Mouse (Mus musculus) large intestine, adult 2 months (tissue): Measurements from ENCODE around the gene Inf2. TPM values are rescaled to one million over a fixed set of nuclear protein-coding genes. Genes with fewer than 3 reads are reported as not detected.

Experiments
- DNase-seq: peaks from one replicate; pipeline ENCODE4 v3.0.0-alpha.2; 2012; ENCODE audit warnings: low read depth, low spot score
- WGBS: fragments of 180-500 bp; shearing (Covaris S2); methylation state at CpG from one replicate; pipeline ENCODE4 v1.1.7; 2018; 5-methylcytosine and 5-hydroxymethylcytosine counted together
- polyA plus RNA-seq: library from polyadenylated mRNA; depleted of rRNA; stranded (reverse); fragments of >200 nt; gene quantifications from 2 replicates; pipeline ENCODE4 v1.2.3, GENCODE M21; 2012

The Inf2 gene
- polyA plus RNA-seq, 1 experiment: 10.4 TPM

DNA sequence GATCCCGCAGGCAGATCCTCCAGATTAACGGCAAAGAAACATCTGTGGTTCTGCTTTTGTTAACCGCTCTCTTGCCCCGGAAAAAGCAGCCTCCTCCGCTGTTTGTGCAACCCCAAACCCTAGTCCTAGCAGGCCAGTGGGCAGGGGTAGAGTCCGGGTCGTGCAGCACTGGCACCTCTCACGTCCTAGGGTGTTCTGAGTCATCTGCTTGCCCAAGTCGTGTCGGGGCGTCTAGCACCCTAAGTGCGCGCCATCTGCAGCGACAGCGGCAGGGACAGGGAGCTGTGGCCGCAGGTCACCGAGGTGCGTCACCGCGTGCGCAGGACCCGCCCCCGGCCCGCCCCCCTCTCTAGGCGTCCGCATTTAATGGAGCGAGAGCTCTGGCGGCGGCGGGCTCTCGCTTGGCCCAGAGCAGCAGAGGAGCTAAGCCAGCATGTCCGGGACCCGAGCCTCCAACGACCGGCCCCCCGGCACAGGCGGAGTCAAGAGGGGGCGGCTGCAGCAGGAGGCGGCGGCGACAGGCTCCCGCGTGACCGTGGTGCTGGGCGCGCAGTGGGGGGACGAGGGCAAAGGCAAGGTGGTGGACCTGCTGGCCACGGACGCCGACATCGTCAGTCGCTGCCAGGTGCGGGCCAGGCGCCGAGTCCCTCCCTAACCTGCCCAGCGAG is 31.2 kb downstream of the Inf2 start, which contains the start of gene Adssl1:
Gene Adssl1, plus strand, starts transcription at position 360 of the 668 bp plus-strand sequence.
- WGBS: 1% methylated on average over 56 of the region's 56 CpGs
- no peak for DNase-seq

DNA sequence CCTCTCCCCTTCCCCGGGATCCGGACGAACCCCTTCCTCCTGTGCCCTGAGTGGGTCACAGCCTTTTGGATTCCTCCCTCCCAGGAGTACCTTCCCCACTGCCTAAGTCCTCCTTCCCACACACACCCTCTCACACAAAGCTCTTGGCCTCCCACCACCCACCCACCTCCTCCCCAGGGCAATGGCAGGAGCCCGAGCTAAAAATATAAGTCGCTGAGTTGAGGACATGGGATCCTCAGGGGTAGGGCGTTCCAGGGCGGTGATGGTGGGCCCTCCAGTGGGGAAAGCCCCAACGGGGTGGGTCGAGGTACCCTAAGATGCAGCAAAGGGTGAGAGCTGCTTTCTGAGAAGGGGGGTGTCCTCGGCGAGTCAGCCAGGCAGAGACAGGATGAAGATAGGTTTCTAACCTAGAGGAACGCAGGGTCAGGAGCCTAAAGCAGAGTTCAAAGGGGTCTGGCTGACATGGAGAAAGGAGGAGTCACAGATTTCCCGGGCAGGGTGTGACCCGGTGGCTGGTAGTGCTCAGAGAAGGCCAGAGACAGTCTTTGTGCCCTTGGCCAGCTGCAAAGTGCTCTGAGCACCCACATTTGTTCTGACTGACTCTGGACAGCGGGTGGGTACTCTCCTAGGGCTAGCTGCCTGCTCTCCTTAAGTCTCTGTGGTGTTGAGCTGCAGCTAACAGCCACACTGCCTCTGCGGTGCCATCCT is 31.9 kb downstream of the Inf2 start:
- 27% methylated on average over 16 of the region's 16 CpGs for WGBS

DNA sequence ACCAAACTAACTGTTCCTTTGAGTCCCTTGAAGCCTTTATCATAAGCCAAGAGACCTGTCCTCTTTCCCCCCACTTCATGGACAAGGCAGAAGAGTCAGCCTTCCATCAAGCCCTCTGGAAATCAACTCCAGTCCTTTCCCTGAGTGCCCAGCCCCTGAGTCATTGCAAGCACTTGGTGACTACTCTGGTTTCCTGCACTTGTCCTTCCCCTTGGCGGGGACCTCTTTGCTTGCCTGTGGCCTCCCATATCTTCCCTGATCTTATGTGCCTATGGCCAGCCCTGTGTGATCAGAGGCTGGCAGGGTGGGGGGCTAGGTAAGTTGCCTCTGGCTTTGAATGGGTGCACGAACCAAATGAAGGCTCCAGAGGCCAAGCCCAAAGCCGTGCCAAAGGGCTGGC is 33.3 kb downstream of the Inf2 start:
- WGBS: 86% methylated on average over 3 of the region's 3 CpGs

More for the DNA sequence above, 31.9 kb downstream of the Inf2 start:
- no peak for DNase-seq

DNA sequence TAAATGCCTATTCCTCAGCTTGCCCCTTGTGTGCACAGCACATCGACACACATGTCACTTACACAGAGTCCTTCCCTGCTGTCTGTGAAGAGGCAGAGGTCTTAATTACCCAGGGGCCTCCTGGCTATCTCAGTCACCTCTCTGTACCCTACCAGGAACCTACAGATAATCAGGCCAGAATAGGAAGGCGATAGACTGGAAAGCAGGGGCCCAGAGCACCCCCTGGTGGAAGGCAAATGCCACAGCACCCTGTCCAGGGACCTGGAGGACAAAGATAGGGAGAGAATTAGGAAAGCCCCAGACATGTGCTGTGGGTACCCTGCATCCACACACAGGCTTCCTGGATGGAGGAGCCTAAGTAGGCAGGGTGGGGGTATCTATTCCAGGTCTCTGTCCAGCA is 35.2 kb downstream of the Inf2 start:
- 19% methylated on average over 2 of the region's 2 CpGs for WGBS
- no peak for DNase-seq

More for the DNA sequence above, 33.3 kb downstream of the Inf2 start:
- no peak for DNase-seq

DNA sequence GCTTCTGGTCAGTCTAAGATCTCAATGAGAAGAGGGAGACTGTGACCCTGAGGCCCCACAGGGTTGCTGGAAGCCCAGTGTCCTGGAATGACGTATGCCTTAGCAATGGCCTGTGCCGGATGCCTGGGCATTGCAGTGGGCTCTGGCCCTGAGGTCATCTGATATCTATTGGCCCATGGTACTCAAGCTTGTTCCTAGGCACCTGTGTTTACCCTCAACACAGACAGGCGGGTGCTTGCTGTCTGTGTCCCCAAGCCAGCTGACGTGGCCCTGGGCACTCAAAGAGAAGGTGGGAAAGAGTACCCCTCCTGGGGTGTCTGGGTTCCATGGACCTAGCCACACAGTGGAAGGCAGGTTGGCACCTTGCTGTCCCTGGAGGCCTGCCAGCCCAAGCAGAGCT is 37.1 kb downstream of the Inf2 start:
- WGBS: 83% methylated on average over 4 of the region's 4 CpGs
- no peak for DNase-seq

DNA sequence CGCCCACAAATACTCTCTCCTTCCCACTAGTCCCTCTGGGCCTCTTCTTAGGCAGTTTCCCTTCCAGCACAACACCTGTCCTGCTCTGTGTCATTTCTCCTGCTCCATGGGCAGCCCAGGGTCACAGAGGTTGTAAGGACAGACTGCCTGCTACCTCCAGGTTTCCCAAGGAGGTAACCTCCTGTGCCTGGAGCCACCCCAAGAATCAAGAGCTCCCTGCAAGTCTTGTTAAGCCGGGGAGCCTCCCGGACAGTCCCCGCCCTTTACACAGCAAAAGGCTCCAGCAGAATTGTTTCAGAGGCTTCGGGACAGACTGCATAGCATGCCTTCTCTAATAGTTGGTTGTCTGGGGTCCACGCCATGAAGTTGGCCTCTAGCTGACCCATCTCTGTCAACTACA is 37.9 kb downstream of the Inf2 start:
- WGBS: 48% methylated on average over 6 of the region's 6 CpGs
- DNase-seq: no peak

DNA sequence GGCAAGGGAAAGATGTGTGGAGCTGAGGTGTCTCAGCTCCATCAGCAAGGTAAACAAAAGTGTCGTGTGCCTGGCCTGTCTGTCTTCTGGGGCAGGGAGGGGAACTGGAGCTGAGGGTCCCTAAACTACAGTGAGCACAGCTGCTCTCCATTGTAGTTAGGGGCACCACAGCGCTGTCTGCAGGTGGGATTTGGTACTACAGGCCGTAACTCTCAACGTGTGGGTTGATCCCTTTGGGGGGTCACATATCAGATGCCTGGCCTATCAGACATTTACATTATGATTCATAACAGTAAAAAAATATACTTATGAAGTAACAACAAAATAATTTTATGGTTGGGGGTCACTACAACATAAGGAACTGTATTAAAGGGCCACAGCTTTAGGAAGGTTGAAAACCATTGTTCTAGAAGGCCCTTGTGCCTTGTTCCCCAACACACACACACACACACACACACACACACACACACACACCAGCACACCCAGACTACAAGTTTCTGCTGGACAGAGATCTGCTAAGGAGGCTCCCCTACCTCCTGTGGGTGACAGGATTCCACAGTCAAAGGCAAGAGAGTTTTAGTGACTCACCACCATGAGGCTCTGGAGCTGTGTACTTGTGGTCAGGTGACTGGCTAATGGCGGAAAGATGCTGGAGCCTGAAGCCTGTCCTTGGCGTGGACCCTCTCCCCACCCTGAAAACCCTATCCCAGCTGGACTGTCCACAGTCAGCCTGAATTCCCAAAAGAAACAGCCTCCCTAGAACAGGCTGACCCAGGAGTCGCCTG is 38.7 kb downstream of the Inf2 start:
- no peak for DNase-seq
- WGBS: 75% methylated on average over 7 of the region's 7 CpGs

DNA sequence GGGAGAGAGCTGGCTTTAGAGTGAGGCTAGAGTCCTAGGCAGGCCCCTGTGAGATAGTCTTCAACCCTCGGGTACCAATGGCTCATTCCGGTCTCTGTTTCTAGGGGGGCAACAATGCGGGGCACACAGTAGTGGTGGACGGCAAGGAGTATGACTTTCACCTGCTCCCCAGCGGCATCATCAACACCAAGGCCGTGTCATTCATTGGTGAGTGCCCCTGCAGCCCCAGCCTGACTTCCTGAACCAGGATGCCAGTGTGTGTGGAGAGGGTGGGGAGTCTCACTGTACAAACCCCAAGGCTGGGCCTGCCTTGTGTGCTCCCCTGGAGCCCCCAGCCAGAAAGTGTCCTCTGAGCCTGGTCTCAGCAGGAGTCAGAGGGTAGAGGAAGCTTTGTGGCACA is 39.6 kb downstream of the Inf2 start:
- DNase-seq: no peak

DNA sequence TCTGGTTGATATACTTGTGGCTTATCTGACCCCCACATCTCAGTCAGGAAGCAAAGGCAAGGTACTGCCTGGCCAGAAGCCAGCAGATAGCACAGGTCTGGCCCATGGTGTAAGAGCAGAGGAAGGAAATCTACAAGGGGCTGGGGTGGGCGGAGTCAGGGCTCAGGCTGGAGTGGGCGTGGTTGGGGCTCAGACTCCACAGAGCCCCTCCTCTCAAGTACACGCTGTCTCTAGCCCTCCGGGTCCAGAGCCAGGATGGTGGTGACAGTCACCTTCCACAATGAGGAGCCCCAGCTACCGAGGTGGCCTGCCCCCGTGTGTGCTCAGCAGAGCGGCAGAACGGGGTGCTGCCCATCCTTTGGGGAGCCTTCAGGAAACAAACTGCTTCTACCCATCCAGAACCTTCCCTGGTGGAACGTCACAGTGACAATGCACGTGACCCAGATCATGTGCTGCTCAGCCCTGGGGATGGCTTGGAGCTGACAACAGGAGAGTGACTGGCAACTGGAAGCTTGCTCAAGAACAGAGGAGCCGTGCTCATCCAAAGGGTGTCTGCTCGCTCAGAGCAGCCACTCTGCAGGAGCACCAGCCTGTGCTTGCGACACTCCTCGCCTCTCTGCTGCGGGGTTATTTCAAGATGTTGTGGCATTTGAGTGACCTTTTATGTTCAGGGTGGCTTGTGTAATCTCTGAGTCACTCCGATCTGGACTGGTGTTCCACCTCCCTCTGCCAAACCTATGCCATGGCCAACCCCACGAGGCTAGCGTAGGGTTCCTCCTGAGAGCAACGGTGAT is 40.5 kb downstream of the Inf2 start:
- no peak for DNase-seq
- 16% methylated on average over 19 of the region's 19 CpGs for WGBS

More for the DNA sequence above, 39.6 kb downstream of the Inf2 start:
- WGBS: 89% methylated on average over 6 of the region's 6 CpGs

DNA sequence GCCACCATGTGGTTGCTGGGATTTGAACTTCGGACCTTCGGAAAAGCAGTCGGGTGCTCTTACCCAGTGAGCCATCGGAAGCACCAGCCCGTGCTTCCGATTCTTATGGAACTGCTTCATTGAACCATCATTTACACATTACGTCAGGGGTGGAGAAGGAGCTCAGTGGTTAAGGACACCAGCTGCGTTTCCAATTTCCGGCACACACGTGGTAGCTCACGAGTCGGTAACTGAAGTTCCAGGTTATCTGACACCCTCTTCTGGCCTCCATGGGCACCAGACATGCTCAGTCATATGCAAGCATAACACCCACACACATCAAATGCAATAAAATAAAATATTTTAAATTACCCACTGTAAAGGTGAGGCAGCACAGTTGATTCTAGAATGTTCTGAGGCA is 41.4 kb downstream of the Inf2 start:
- DNase-seq: no peak
- WGBS: 93% methylated on average over 12 of the region's 12 CpGs

DNA sequence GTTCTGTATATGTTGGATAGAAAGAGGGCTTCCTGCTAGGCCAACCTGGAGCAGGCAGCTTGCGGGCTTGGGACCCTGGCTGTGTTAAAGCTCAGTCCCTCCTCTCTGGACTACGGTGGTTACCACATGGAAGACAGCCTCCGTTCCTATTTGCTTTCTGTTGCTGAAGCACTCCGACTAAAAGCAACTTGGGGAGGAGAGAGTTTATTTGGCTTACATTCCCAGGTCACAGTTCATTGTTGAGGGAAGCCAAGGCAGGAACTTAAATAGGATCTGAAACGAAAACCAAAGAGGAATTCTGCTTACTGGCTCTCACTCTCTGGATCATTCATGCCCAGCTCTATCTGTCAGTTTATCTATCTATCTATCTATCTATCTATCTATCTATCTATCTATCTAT is 42.2 kb downstream of the Inf2 start:
- 63% methylated on average over 5 of the region's 5 CpGs for WGBS
- DNase-seq: no peak

DNA sequence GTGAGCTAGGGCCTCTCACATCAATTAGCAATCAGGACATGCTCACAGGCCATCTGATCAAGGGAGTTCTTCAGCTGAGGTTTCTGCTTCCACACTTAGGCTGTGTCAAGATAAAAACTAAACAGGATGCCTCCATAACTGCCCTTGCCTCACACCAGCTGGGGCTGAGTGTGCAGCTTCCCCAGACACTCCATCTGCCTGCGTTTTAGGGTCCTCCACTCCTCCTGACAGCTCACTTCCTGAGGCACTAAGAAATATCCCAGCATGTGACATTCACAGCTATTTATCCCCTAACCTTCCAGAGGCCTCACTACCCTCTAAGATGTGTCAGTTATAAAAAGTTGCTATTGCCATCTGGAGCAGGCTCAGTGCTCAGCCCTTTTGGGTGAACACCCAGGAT is 42.9 kb downstream of the Inf2 start:
- 53% methylated on average over 1 of the region's 1 CpGs for WGBS
- no peak for DNase-seq

DNA sequence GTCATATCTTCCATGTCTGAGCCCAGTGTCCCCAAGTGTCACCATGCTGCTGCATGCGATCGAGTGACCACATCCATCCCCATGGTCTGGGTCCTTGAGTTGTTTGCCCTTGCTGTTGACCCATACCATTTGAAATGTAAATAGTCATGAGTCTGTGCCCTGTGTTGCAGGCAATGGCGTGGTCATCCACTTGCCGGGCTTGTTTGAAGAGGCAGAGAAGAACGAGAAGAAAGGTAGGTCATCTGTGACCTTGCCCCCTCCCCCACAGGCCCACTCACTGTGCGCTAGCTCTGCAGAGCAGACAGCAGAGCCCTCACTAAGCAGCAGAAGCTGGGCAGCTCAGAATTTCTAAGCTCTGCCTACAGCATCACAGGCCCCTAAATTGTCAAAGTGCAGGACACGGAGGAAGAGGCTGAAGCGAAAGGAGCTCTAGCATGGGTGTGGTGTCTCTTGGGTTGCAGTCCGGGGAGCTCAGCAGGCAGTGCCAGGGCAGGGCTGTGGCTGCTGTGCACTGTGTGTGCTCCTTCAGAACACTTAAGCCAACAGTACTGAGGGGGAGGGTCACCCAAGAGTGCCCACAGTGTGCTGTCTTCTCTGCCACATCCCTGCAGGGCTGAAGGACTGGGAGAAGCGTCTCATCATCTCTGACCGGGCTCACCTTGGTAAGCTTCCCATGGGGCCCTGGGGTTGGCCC is 43.6 kb downstream of the Inf2 start:
- no peak for DNase-seq
- 63% methylated on average over 11 of the region's 11 CpGs for WGBS

DNA sequence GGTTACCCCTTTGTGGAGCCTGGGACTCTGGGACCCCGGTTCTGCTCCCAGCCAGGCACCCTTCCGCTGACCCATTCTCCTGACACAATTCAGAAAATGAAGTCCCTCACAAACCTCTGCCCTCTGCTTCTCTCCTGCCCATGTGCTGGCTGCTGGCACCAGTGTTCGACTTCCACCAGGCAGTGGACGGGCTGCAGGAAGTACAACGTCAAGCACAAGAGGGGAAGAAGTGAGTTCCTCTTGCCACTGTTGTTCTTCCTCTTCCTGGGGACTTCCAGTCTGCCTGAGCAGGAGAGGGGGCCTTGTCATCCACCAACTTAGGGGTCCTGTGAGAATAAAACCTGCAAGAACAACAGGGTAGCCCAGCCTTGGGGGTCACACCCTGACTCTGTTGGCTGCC is 44.3 kb downstream of the Inf2 start:
- no peak for DNase-seq
- WGBS: 73% methylated on average over 5 of the region's 5 CpGs

DNA sequence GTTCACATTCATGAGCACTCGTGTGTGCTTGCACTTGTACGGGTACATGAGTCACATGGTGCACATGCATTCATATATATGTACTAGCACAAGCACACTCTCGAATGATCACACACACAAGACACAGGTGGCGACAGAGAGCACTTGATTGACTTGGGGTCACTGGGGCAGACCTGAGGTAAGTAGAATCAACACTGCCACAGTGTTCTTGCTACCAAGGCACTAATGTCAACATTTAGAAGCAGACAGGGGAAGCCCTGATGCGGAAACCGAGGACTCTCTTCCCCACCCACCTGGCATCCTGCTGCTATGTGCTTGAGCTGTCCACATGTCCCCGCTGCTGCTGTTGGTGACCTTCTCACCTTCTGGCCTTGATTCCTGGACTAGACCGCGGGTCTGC is 45.1 kb downstream of the Inf2 start:
- 48% methylated on average over 9 of the region's 9 CpGs for WGBS
- no peak for DNase-seq

DNA sequence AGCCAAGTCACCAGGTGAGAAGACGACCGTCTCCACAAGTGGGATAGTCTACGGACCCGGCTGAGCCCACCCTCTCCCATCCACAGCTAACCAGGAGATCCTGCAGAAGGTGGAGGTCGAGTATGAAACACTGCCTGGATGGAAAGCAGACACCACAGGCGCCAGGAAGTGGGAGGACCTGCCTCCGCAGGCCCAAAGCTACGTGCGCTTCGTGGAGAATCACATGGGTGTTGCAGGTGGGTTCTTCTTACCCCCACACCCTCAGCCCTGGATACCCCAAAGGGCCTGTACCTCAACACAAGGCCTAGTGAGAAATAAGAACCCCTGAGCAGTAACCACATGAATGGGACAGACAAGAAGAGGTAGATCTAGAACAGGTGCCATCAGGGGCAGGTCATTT is 50.9 kb downstream of the Inf2 start:
- 90% methylated on average over 10 of the region's 10 CpGs for WGBS
- DNase-seq: no peak

DNA sequence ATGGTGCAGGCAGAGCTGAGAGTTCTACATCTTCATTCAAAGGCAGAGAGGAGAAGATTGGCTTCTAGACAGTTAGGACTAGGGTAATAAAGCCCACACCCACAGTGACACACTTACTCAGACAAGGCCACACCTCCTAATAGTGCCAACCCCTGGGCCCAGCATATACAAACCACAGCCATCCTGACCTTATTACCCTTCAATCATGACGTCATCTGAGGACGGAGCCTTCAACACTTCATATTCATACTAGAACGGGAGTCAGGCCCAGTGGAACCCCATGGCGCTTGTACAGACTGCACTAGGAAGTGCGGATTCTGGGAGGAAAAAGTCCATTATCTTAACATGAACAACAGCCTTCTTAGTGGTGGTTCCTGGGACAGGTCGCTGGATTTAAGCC is 54.5 kb downstream of the Inf2 start:
- no peak for DNase-seq
- WGBS: 77% methylated on average over 6 of the region's 6 CpGs

DNA sequence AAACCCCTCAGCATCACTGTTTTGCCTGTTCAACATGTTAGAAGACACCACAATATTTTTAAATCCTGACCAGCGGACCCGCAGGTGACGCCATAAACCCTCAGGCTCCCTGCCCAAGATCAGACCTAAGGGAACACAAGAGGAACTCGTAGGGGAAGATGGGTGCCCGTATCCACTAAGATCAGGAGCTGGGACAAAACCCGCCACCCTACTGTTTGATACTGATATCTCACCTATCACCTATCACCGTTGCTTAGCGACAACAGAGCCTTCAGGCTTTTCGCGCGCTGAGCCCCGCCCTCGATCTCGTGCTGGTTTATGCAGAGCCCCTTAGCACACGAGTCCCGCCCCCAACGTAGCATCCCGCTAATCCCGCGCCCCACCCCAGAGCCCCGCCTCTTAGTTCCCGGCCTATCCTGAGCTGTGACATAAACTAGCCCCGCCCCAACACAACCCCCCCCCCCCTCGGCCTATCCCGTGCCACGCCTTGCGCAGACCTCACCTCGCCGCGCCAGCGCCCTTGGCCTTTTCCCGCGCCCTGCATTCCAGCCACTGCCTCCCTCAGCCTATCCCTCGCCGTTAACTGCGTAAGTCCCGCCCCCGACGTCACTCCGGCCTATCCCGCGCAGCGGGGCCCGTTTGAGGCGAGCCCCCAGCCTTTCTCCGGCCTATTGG is 55.7 kb downstream of the Inf2 start, which contains the start of gene Siva1:
Gene Siva1, plus strand, starts transcription at position 500 of the 675 bp plus-strand sequence.
- peak; percentile 77 for DNase-seq

More for the DNA sequence above, 55.7 kb downstream of the Inf2 start, which contains the start of gene Siva1:
- WGBS: 1% methylated on average over 45 of the region's 46 CpGs
